Mouse (Mus musculus): Measurements from ENCODE around the gene Syn2.

Gene Syn2

DNA sequence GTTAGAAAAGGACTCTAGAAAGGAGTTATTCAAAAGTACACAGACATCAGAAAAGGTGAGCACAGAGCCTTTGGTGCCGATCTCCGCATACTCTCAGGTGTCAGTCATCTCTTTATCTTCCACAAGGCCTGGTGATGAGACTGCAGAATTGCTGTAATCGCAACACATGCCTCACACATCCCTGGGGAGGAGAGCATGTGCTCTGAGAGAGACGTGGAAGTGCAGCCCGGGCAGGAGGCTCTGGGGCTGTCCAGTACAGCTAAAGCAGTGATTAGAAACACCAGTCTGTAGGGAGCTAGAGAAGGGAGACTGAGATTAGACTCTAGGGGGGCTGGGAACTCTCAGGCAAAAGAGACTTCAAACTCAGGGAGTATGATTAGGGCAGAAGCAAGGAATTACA, 155.9 kb downstream of the Syn2 start:
- no peak for DNase-seq (ENCODE audit: extremely low read depth, low read depth, low spot score)

DNA sequence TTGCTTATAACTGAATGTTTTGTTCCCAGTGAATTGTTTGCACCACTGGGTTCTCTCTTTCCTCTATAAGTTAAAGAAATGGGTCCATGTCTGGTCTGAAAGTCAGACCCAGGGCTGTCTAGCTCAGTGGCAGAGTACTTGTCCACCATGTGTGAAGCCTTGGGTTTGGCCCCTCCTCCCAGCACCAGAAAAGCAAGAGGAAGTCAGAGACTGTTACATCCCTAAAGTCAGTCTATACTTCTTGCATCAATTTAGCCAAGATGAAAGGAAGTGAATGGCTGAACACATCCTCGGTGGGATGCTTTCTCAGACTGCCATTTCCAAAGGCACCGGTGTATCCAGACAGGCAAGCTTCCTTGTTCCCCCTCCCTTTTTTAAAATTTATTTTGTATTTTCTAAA, 156.4 kb downstream of the Syn2 start:
- no peak for DNase-seq (ENCODE audit: extremely low read depth, low read depth, low spot score)

GRCm38 (mm10) chr6:115291823-115292222, 157.1 kb downstream of the Syn2 start:
- DNase-seq (ENCODE audit: extremely low read depth, low read depth, low spot score): no peak

DNA sequence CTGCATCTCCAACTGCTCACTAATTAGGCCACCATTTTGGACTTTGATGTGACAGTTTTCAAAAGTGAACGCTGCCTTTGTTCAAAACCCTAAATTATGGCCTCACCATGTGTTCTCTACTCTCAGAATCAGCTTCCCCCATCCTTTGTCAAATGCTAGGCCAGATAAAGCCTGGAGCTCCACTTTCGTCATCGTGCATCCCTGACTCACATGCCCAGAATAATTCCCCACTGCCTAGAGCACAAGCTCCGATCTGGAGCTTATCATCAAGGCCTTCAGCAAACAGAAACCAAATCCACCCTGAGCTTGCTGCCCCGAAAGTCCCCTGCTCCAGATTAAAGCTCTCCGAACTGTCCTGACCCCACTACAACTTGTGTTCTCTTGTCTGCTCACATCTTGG, 157.9 kb downstream of the Syn2 start:
- no peak for DNase-seq (ENCODE audit: extremely low read depth, low read depth, low spot score)

DNA sequence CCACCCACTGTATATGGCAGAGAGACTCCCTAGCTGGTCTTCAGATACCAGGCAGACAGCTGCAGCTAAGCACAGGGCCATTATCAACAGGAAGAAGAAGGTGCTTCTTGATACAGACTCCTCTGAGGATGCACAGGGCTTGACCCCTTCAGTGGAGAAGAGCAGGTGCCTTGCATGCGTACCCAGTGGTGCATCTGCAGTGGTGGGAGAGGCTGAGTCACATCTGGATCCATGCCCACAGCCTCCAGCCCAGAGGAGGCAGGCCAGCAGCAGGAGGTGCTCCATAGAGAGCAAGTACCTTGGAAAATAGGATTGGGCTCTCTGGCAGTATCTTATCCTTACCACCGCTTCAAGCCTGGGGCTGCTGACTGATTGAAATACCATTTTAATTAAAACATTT, 159.2 kb downstream of the Syn2 start:
- DNase-seq (ENCODE audit: extremely low read depth, low read depth, low spot score): no peak

GRCm38 (mm10) chr6:115307134-115307533, 172.4 kb downstream of the Syn2 start:
- DNase-seq (ENCODE audit: extremely low read depth, low read depth, low spot score): no peak

GRCm38 (mm10) chr6:115312780-115313179, 178.1 kb downstream of the Syn2 start:
- DNase-seq (ENCODE audit: extremely low read depth, low read depth, low spot score): no peak

- DNase-seq (ENCODE audit: extremely low read depth, low read depth, low spot score): no peak
Observed at GRCm38 (mm10) chr6:115313235-115313738, 178.6 kb downstream of the Syn2 start.

DNA sequence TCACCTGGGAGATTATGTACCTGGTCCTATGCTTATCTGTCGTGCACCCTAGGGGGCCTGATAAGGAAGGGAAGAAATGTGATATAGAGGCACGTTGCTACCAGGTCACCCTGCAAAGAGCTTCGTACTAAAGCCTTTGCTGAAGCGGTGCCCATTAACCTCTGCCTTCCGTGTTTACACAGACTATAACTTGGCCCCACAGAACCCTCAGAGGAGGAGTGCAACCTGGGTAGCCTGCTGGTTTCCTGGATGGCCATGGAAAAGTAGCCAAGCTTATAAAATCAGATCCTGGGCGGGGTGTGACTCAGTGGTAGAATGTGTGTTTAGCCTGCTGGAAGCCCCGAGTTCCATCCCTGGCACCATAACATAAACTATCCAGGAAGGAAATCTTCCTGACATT, 179.2 kb downstream of the Syn2 start:
- DNase-seq (ENCODE audit: extremely low read depth, low read depth, low spot score): no peak

- no peak for DNase-seq (ENCODE audit: extremely low read depth, low read depth, low spot score)
Observed at GRCm38 (mm10) chr6:115315770-115316169, 181.1 kb downstream of the Syn2 start.

DNA sequence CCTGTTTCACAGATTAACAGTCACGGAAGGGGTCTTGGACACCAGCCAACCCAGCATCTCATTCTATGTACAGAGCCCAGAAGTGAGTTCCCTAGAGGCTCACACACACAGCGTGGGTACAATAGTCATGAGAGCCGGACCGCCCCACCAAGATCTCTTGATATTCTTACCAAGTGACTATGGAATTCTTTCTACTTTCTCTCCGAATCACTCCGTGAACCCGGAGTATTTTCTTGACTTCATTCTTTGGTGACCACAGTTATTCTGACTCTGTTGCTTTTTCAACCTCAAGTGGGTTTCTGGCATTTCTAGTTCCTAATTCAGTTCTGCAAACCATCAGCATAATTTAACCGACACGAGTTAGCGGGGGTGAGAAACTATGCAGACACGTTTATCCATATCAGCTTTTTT, 182.1 kb downstream of the Syn2 start:
- DNase-seq (ENCODE audit: extremely low read depth, low read depth, low spot score): no peak

DNA sequence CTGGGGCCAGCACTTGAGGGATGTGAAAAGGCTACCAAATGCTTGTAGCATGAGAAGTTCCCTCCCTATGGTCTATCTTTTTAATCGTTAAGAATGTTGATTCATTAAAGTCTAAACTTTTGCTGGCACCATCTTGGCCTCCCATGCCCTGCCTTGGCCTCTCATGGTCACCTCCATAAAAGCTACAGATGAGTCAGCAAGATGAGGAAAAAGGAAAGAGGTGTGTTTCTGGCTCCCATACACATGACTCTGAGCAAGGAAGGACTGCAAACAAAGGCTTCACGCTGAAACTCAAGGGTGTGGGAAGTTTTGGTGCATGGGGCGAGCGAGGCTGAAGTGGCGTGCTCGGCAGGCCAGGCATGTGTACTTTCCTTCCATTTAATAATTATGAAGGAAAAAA, 184.1 kb downstream of the Syn2 start:
- DNase-seq (ENCODE audit: extremely low read depth, low read depth, low spot score): no peak

- DNase-seq (ENCODE audit: extremely low read depth, low read depth, low spot score): peak; percentile 90
Observed at GRCm38 (mm10) chr6:115319686-115320085, 185.0 kb downstream of the Syn2 start.

DNA sequence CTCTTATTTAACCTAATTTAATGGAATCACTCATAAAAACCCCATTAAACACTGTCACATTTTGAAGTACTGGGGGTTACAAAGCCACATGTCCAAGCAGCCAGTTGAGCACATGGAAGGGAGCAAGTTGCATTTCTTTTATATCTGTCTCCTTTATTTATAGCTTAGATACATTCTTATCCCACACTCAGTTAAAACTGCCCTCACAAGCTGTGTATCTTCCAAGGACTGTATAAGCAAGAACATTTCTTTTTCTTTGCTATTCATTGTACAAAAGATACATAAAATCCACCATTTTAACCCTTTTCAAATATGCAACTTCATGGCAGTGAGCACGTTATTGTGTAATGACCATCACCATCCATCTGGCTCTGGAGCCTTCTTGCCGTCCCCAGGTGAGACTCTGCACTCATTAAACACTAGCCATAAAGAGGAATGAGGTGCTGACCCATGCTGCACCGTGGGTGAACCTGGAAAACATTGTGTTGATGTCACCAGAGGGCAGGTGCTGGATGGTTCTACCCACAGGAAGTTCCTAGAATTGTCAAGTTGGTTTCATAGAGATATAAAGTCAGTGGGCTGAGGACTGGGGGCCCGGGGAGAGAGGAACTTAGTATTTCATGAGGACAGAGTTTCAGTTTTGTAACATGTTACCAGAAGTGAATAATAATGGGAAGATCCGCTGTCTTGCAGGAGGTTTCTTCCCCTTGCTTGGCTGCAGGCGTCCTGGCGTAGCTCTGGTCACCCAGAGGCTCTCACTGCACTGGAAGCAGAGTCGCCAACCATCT, 186.4 kb downstream of the Syn2 start:
- DNase-seq (ENCODE audit: extremely low read depth, low read depth, low spot score): no peak

GRCm38 (mm10) chr6:115321883-115322351, 187.2 kb downstream of the Syn2 start:
- DNase-seq (ENCODE audit: extremely low read depth, low read depth, low spot score): no peak

DNA sequence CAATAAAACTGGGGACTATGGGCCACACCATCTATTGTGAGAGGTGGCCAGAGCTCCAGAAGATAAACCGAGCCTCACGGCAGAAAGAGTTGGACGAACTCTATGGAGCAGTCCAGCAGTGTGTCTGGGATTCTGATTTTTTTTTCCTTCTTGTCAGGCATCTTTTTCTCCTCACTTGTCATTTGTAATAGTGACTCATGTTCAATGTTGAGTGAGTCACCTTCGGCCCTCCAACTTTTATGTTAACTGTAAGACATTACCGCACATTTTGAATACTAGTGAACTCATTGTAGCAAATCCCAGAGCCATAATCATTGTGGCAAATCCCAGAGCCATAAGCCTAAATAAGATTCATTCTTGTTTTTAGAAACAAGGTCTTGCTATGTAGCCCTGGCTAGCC, 188.3 kb downstream of the Syn2 start:
- no peak for DNase-seq (ENCODE audit: extremely low read depth, low read depth, low spot score)

DNA sequence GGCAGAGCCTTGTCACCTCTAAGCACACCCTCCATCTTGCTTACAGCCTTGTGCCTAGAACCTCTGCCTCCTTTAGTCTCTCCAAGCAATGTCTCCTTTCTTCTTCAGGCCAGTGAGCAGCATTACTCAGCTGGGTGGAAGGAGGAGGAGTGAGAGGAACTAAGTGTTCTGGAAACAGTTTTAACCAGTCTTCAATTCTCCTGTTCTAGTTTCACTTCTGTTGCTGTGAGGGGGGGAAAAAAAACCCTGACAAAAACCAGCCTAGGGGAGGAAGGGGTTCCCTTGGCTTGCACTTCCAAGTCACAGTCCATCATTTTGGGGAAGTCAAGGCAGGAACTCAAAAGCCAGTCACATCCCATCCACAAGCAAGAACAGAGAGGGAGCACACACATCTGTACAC, 196.3 kb downstream of the Syn2 start:
- DNase-seq (ENCODE audit: extremely low read depth, low read depth, low spot score): no peak
